ENCODE assay signal across 18 mouse cellular contexts in the genomic region with DNA sequence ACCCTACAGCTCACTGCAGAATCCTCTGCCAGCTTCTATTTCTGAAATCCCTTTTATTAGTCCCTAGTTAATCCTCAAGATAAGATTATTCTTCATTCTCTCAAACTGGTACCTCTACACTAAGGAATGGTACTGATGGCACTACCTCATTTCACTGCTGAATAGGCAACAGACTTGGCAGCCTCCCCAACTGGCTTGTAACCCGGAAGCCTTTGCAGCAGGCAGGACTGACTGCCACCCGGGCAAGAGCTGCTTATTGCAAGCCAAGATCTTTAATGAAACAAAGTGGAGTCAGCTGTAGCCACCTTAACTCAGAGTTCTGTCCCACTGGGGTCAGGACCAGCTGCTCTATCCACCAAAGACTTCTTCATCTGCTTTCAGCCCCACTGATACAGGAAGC.
DNase-seq lines count a peak whose midpoint lies in the region; ATAC-seq and TF ChIP-seq lines count a peak whose summit lies in the region.
"Had no signal": no experiment of that assay in that cellular context is flagged by ENCODE, and none has a peak within 500 bp of the region (broad histone marks: within the 10 kb centered on the region; RNA-seq: fewer than 3 reads in every experiment).

No protein-coding gene starts in this region.

- no peak overlapping the region for H3K4me2 ChIP-seq in hindbrain, embryonic 16.5 days (ENCODE audit: low read length)
- no peak overlapping the region for H3K4me2 ChIP-seq in hindbrain, embryonic 11.5 days (replicated peaks; ENCODE audit: low read depth, low read length)
- H3K4me2 ChIP-seq in intestine, embryonic 15.5 days (replicated peaks) = no peak overlapping the region
- H3K4me2 ChIP-seq: liver, embryonic 15.5 days; midbrain, embryonic 13.5 days; neural tube, embryonic 12.5 days had no signal

- no peak overlapping the region for H3K27ac ChIP-seq in gastrocnemius, adult 2 months
- no peak overlapping the region for H3K27ac ChIP-seq in hindbrain, embryonic 16.5 days (ENCODE audit: low read depth, low read length)
- H3K27ac ChIP-seq in hindbrain, embryonic 11.5 days (ENCODE audit: low read depth, low read length) = no peak overlapping the region
- H3K27ac ChIP-seq in intestine, embryonic 15.5 days = no peak overlapping the region
- H3K27ac ChIP-seq: liver, embryonic 15.5 days; midbrain, embryonic 13.5 days; neural tube, embryonic 12.5 days had no signal

- no peaks in the 10 kb centered on the region for H3K36me3 ChIP-seq in hindbrain, embryonic 16.5 days (ENCODE audit: control insufficient read depth, insufficient read depth, low read length)
- H3K36me3 ChIP-seq in hindbrain, embryonic 11.5 days (ENCODE audit: control insufficient read depth, insufficient read depth, low read length) = no peaks in the 10 kb centered on the region
- no peaks in the 10 kb centered on the region for H3K36me3 ChIP-seq in intestine, embryonic 15.5 days
- H3K36me3 ChIP-seq: liver, embryonic 15.5 days; midbrain, embryonic 13.5 days; neural tube, embryonic 12.5 days had no signal

- TF ChIP-seq CTCF in gastrocnemius, adult 2 months (IDR thresholded peaks at IDR 0.05) = no peak

- ATAC-seq in hindbrain, embryonic 16.5 days = 0 out of 2 replicates have a peak, but pooled peaks have one; percentile 6
- ATAC-seq in hindbrain, embryonic 11.5 days (ENCODE audit: low FRiP score) = no peak
- no peak for ATAC-seq in intestine, embryonic 15.5 days
- ATAC-seq: midbrain, embryonic 13.5 days had no signal

- no peaks in the 10 kb centered on the region for H3K27me3 ChIP-seq in hindbrain, embryonic 16.5 days (replicated peaks; ENCODE audit: control insufficient read depth, insufficient read depth, low read length)
- H3K27me3 ChIP-seq in hindbrain, embryonic 11.5 days (ENCODE audit: control insufficient read depth, insufficient read depth, low read length) = no peaks in the 10 kb centered on the region
- H3K27me3 ChIP-seq in intestine, embryonic 15.5 days (replicated peaks) = no peaks in the 10 kb centered on the region
- H3K27me3 ChIP-seq: liver, embryonic 15.5 days; midbrain, embryonic 13.5 days; neural tube, embryonic 12.5 days had no signal

- no peaks in the 10 kb centered on the region for H3K4me1 ChIP-seq in hindbrain, embryonic 16.5 days (ENCODE audit: control insufficient read depth, insufficient read depth, low read depth, low read length)
- no peaks in the 10 kb centered on the region for H3K4me1 ChIP-seq in hindbrain, embryonic 11.5 days (replicated peaks; ENCODE audit: control insufficient read depth, insufficient read depth, low read length)
- H3K4me1 ChIP-seq in intestine, embryonic 15.5 days (replicated peaks) = no peaks in the 10 kb centered on the region
- H3K4me1 ChIP-seq: liver, embryonic 15.5 days; midbrain, embryonic 13.5 days; neural tube, embryonic 12.5 days had no signal

- intact Hi-C loops in gastrocnemius, adult 2 months (cut with DNase I) = no loop called here
- intact Hi-C loops in heart, postnatal 14 days (cut with DNase I) = no loop called here

- H3K9me3 ChIP-seq in hindbrain, embryonic 16.5 days (ENCODE audit: control insufficient read depth, low read length) = no peaks in the 10 kb centered on the region
- no peaks in the 10 kb centered on the region for H3K9me3 ChIP-seq in hindbrain, embryonic 11.5 days (ENCODE audit: control insufficient read depth, low read length)
- H3K9me3 ChIP-seq in intestine, embryonic 15.5 days = no peaks in the 10 kb centered on the region
- H3K9me3 ChIP-seq: liver, embryonic 15.5 days; midbrain, embryonic 13.5 days; neural tube, embryonic 12.5 days had no signal

- WGBS in hindbrain, embryonic 16.5 days = 67% methylated on average over 2 of the region's 2 CpGs
- 80% methylated on average over 2 of the region's 2 CpGs for WGBS in hindbrain, embryonic 11.5 days
- 72% methylated on average over 2 of the region's 2 CpGs for WGBS in intestine, embryonic 15.5 days

- no peak overlapping the region for H3K9ac ChIP-seq in hindbrain, embryonic 16.5 days (ENCODE audit: low read depth, low read length)
- no peak overlapping the region for H3K9ac ChIP-seq in hindbrain, embryonic 11.5 days (ENCODE audit: low read depth, low read length)
- no peak overlapping the region for H3K9ac ChIP-seq in intestine, embryonic 15.5 days
- H3K9ac ChIP-seq: liver, embryonic 15.5 days; midbrain, embryonic 13.5 days; neural tube, embryonic 12.5 days had no signal

- no peak overlapping the region for H3K4me3 ChIP-seq in gastrocnemius, adult 2 months
- no peak overlapping the region for H3K4me3 ChIP-seq in hindbrain, embryonic 16.5 days (ENCODE audit: low read length)
- H3K4me3 ChIP-seq in hindbrain, embryonic 11.5 days (ENCODE audit: low read depth, low read length) = no peak overlapping the region
- no peak overlapping the region for H3K4me3 ChIP-seq in intestine, embryonic 15.5 days (replicated peaks)
- H3K4me3 ChIP-seq: liver, embryonic 15.5 days; midbrain, embryonic 13.5 days; neural tube, embryonic 12.5 days had no signal

- peak; percentile 21 for DNase-seq in gastrocnemius, adult 2 months
- DNase-seq in gastrocnemius, postnatal 4 days (ENCODE audit: low spot score in 2 of 2) = no peak
- DNase-seq in hindbrain, embryonic 11.5 days (ENCODE audit: low spot score) = no peak
- DNase-seq in Muller cell, postnatal 12 days (ENCODE audit: inconsistent ontology term) = peak; percentile 32
- DNase-seq in heart, postnatal 14 days = peak; percentile 22 to 48
- DNase-seq: adrenal gland, postnatal 25 days; B cell, adult 2 months; cerebellum, adult 11 months; kidney, adult 2 months; kidney, postnatal 10 days; right cerebral cortex, adult 18-20 months; spleen, adult 18-20 months; thymus, postnatal 25 days had no signal

Comparison
In these comparisons a context has a peak if more than half of its experiments do, and no peak if none do; other contexts are left out.
1. DNase-seq: peak in gastrocnemius, adult 2 months (single experiment), Muller cell, postnatal 12 days (single experiment) and heart, postnatal 14 days (2 of 2); none in gastrocnemius, postnatal 4 days (0 of 2) and hindbrain, embryonic 11.5 days (single experiment).